Mouse (Mus musculus) cortical plate, adult 2 months (tissue): Measurements from ENCODE around the gene Nynrin.

ENCODE experiments used
- CTCF ChIP-seq: fragments of 200-500 bp; IDR thresholded peaks from 2 replicates; pipeline ENCODE4 v1.5.1; 2011; ENCODE audit warnings: mild to moderate bottlenecking, control low read depth, low read length; ENCODE audit not compliant: insufficient read depth; ENCODE audit errors: extremely low read depth
- POLR2A ChIP-seq: fragments of 200-500 bp; IDR thresholded peaks from 2 replicates; pipeline ENCODE4 v1.6.1; 2011; ENCODE audit warnings: mild to moderate bottlenecking, low read length, control low read depth; ENCODE audit not compliant: insufficient read depth; ENCODE audit errors: extremely low read depth

GRCm38 (mm10) chr14:55815310-55815751, 38.5 kb upstream of the Nynrin start:
- no peak for TF ChIP-seq CTCF
- no peak for TF ChIP-seq POLR2A
